Mouse (Mus musculus) lung, postnatal 0 days (tissue): ENCODE measurements around the gene Sav1. TPM values are rescaled to one million over a fixed set of nuclear protein-coding genes. Genes with fewer than 3 reads are reported as not detected.

Experiments
- ATAC-seq: fragments of 200-750 bp; cut with Nextera tagmentation; 2 replicates; pipeline ENCODE4 v1.8.0; 2017; ENCODE audit warnings: moderate library complexity
- DNase-seq: peaks from one replicate; pipeline ENCODE4 v3.0.0-alpha.2; 2016; ENCODE audit warnings: low spot score
- H3K27ac ChIP-seq: fragments of 300-500 bp; sonication (generic); 2 replicates; pipeline ENCODE4 v1.5.1; 2014; ENCODE audit warnings: antibody characterized with exemption, mild to moderate bottlenecking, low read length, mixed read lengths
- H3K27me3 ChIP-seq: fragments of 300-500 bp; sonication (generic); replicated peaks from 2 replicates; pipeline ENCODE4 v1.6.1; 2014; ENCODE audit warnings: low read length, mixed read lengths; ENCODE audit not compliant: insufficient read depth
- H3K36me3 ChIP-seq: fragments of 300-500 bp; sonication (generic); 2 replicates; pipeline ENCODE4 v1.6.1; 2014; ENCODE audit warnings: low read length, mixed read lengths; ENCODE audit not compliant: insufficient read depth
- H3K4me1 ChIP-seq: fragments of 300-500 bp; sonication (generic); 2 replicates; pipeline ENCODE4 v1.6.1; 2014; ENCODE audit warnings: antibody characterized with exemption, low read depth, low read length, mixed read lengths; ENCODE audit not compliant: insufficient read depth
- H3K4me2 ChIP-seq: fragments of 300-500 bp; sonication (generic); replicated peaks from 2 replicates; pipeline ENCODE4 v1.6.1; 2014; ENCODE audit warnings: low read depth, mild to moderate bottlenecking, low read length, moderate library complexity, mixed read lengths
- H3K4me3 ChIP-seq: fragments of 300-500 bp; sonication (generic); 2 replicates; pipeline ENCODE4 v1.5.1; 2014; ENCODE audit warnings: low read depth, low read length
- H3K9ac ChIP-seq: fragments of 300-500 bp; sonication (generic); replicated peaks from 2 replicates; pipeline ENCODE4 v1.6.1; 2014; ENCODE audit warnings: low read depth, mild to moderate bottlenecking
- H3K9me3 ChIP-seq: fragments of 300-500 bp; sonication (generic); 2 replicates; pipeline ENCODE4 v1.6.1; 2016; ENCODE audit warnings: low read length, mixed read lengths
- CTCF ChIP-seq: IDR thresholded peaks from 2 replicates; pipeline ENCODE4 v1.5.1; 2016; ENCODE audit warnings: antibody characterized with exemption, mild to moderate bottlenecking
- EP300 ChIP-seq: IDR thresholded peaks from 2 replicates; pipeline ENCODE4 v1.6.1; 2016; ENCODE audit warnings: antibody characterized with exemption, mild to moderate bottlenecking, control low read depth
- WGBS: fragments of 180-500 bp; shearing (Covaris S2); extraction: QIAGEN DNeasy Blood & Tissue Kit; methylation state at CpG from one replicate; pipeline ENCODE4 v1.1.7; 2014; 5-methylcytosine and 5-hydroxymethylcytosine counted together
- polyA plus RNA-seq: library from polyadenylated mRNA; unstranded; fragments of >200 nt; fragmentation: Nextera tagmentation; extraction: Ambion mirVana; gene quantifications from 2 replicates; pipeline ENCODE4 v1.2.1, GENCODE M21; 2015

Sav1 gene
- polyA plus RNA-seq, 1 experiment from 2014 or later, result 10.7 TPM

- Histone ChIP-seq H3K27ac (no peak overlapping the region), H3K36me3 (peaks cover 23% of the 10 kb centered on the region), H3K4me2 (no peak overlapping the region), H3K9me3 (no peaks in the 10 kb centered on the region), H3K4me1 (no peaks in the 10 kb centered on the region), H3K9ac (no peak overlapping the region), H3K4me3 (no peak overlapping the region), H3K27me3 (no peaks in the 10 kb centered on the region)
- 79% methylated on average over 6 of the region's 6 CpGs for WGBS
- DNase-seq (no peak), ATAC-seq (no peak)
- no peak for TF ChIP-seq EP300
- TF ChIP-seq CTCF, result no peak
Observed at GRCm38 (mm10) chr12:69967112-69967511, 19.7 kb downstream of the Sav1 start.

- peak; percentile 71 for DNase-seq
- no peak overlapping the region for H3K9ac ChIP-seq
- WGBS, result 39% methylated on average over 5 of the region's 5 CpGs
- H3K9me3 ChIP-seq, result no peaks in the 10 kb centered on the region
- H3K4me1 ChIP-seq, result no peaks in the 10 kb centered on the region
- TF ChIP-seq CTCF (no peak), EP300 (no peak)
- H3K27ac ChIP-seq, result peak overlapping the region; percentile 59
- no peaks in the 10 kb centered on the region for H3K27me3 ChIP-seq
- no peak overlapping the region for H3K4me3 ChIP-seq
- no peak overlapping the region for H3K4me2 ChIP-seq
- peaks cover 23% of the 10 kb centered on the region for H3K36me3 ChIP-seq
- peak; percentile 68 for ATAC-seq
Observed at GRCm38 (mm10) chr12:69966071-69966470, 20.7 kb downstream of the Sav1 start.

GRCm38 (mm10) chr12:69965644-69966043, 21.2 kb downstream of the Sav1 start:
- H3K9me3 ChIP-seq, result no peaks in the 10 kb centered on the region
- ATAC-seq, result no peak
- H3K4me3 ChIP-seq, result no peak overlapping the region
- TF ChIP-seq EP300 (no peak), CTCF (no peak)
- no peak overlapping the region for H3K4me2 ChIP-seq
- H3K9ac ChIP-seq, result no peak overlapping the region
- H3K27ac ChIP-seq, result no peak overlapping the region
- peaks cover 23% of the 10 kb centered on the region for H3K36me3 ChIP-seq
- H3K27me3 ChIP-seq, result no peaks in the 10 kb centered on the region
- DNase-seq, result no peak
- H3K4me1 ChIP-seq, result no peaks in the 10 kb centered on the region
- WGBS, result 57% methylated on average over 3 of the region's 3 CpGs

GRCm38 (mm10) chr12:69963141-69963540, 23.7 kb downstream of the Sav1 start:
- Histone ChIP-seq H3K36me3 (peaks cover 14% of the 10 kb centered on the region), H3K9ac (no peak overlapping the region), H3K4me1 (no peaks in the 10 kb centered on the region), H3K4me2 (no peak overlapping the region), H3K27ac (no peak overlapping the region), H3K27me3 (no peaks in the 10 kb centered on the region), H3K9me3 (no peaks in the 10 kb centered on the region), H3K4me3 (no peak overlapping the region)
- DNase-seq (no peak), ATAC-seq (no peak)
- TF ChIP-seq EP300 (no peak), CTCF (no peak)
- 76% methylated on average over 6 of the region's 6 CpGs for WGBS

GRCm38 (mm10) chr12:69962468-69962867, 24.3 kb downstream of the Sav1 start:
- ATAC-seq, result peak; percentile 70
- peak; percentile 66 for DNase-seq

GRCm38 (mm10) chr12:69957378-69957777, 29.4 kb downstream of the Sav1 start:
- WGBS, result 68% methylated on average over 2 of the region's 2 CpGs

More at GRCm38 (mm10) chr12:69962468-69962867, 24.3 kb downstream of the Sav1 start:
- no peak overlapping the region for H3K9ac ChIP-seq
- no peak overlapping the region for H3K27ac ChIP-seq
- H3K4me1 ChIP-seq, result no peaks in the 10 kb centered on the region
- peak; percentile 87 for TF ChIP-seq CTCF
- no peak for TF ChIP-seq EP300
- no peaks in the 10 kb centered on the region for H3K27me3 ChIP-seq
- no peak overlapping the region for H3K4me2 ChIP-seq
- H3K9me3 ChIP-seq, result no peaks in the 10 kb centered on the region
- WGBS, result 52% methylated on average over 4 of the region's 4 CpGs
- H3K36me3 ChIP-seq, result peaks cover 11% of the 10 kb centered on the region; the same call in 1 of the 2 replicates
- H3K4me3 ChIP-seq, result no peak overlapping the region

GRCm38 (mm10) chr12:69947502-69947901, 39.3 kb downstream of the Sav1 start:
- ATAC-seq (no peak), DNase-seq (no peak)
- no peak overlapping the region for H3K27ac ChIP-seq
- no peaks in the 10 kb centered on the region for H3K4me1 ChIP-seq
- WGBS, result 40% methylated on average over 3 of the region's 3 CpGs
- no peak overlapping the region for H3K9ac ChIP-seq
- H3K9me3 ChIP-seq, result no peaks in the 10 kb centered on the region
- no peak overlapping the region for H3K4me2 ChIP-seq
- H3K4me3 ChIP-seq, result no peak overlapping the region
- no peaks in the 10 kb centered on the region for H3K36me3 ChIP-seq
- TF ChIP-seq EP300 (no peak), CTCF (no peak)
- no peaks in the 10 kb centered on the region for H3K27me3 ChIP-seq

More at GRCm38 (mm10) chr12:69957378-69957777, 29.4 kb downstream of the Sav1 start:
- Histone ChIP-seq H3K4me2 (no peak overlapping the region), H3K9ac (no peak overlapping the region), H3K4me3 (no peak overlapping the region), H3K4me1 (no peaks in the 10 kb centered on the region), H3K27me3 (no peaks in the 10 kb centered on the region), H3K9me3 (no peaks in the 10 kb centered on the region), H3K36me3 (peaks cover 6% of the 10 kb centered on the region; the same call in 1 of the 2 replicates), H3K27ac (no peak overlapping the region)
- TF ChIP-seq CTCF (no peak), EP300 (no peak)
- no peak for ATAC-seq
- DNase-seq, result no peak
